In the genomic region with DNA sequence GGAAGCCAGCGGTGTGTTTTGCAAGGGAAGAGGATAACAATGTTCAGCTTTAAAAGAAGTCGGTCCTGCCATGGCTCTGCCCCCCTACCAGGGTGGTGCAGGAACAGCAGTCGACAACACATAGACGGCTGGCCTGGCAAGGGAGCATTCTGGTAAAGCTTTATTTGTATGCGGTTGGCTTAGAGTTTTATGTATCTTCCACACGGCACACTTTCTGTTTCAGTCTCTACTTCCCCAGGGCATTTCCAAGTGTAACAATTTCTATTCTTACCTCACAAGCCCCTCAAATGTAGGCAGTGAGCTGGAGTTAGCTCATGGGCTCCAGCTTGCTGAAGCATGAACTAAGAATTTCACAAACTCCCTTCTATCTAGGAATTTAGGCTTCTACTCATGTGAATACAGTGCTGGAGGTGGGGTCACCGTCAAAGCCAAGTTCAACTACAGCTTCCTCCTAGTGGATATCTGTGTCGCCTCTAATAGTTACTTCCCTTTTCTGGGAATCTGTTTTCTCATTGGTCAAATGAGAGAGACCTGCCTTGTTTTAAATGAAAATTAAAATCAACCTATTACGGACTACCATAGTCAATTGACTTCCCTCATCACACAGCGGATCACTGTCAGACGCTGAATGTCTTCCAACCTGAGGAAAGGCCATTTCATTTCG, we compare ENCODE assay signal across 15 mouse cellular contexts.
"Had no signal": no experiment of that assay in that cellular context is flagged by ENCODE, and none has a peak within 500 bp of the region (broad histone marks: within the 10 kb centered on the region; RNA-seq: fewer than 3 reads in every experiment).

No protein-coding gene starts in this region.

- H3K4me1 ChIP-seq: limb, embryonic 10.5 days; liver, embryonic 13.5 days had no signal

- DNase-seq: kidney, adult 2 months; kidney, postnatal 25 days; layer of hippocampus, adult 9-11 months; liver; liver, embryonic 13.5 days; thymus, adult 2 months; thymus, postnatal 14 days; thymus, postnatal 4 days had no signal

- H3K4me3 ChIP-seq: layer of hippocampus, adult 2 months; limb, embryonic 10.5 days; limb, embryonic 13.5 days; liver, embryonic 13.5 days; midbrain, embryonic 12.5 days had no signal

- H3K27me3 ChIP-seq: limb, embryonic 13.5 days; liver, embryonic 13.5 days; midbrain, embryonic 12.5 days had no signal

- ATAC-seq: midbrain, embryonic 16.5 days had no signal

- H3K27ac ChIP-seq: kidney, postnatal 0 days; layer of hippocampus, adult 2 months; limb, embryonic 10.5 days; limb, embryonic 13.5 days; liver, embryonic 13.5 days; midbrain, embryonic 12.5 days had no signal

- H3K36me3 ChIP-seq: limb, embryonic 10.5 days; limb, embryonic 13.5 days; liver, embryonic 13.5 days; midbrain, embryonic 12.5 days had no signal

- H3K9ac ChIP-seq: limb, embryonic 13.5 days; liver, embryonic 13.5 days; lung, embryonic 14.5 days; midbrain, embryonic 12.5 days had no signal

- H3K9me3 ChIP-seq: limb, embryonic 10.5 days; limb, embryonic 13.5 days; midbrain, embryonic 12.5 days had no signal

- H3K4me2 ChIP-seq: limb, embryonic 13.5 days; liver, embryonic 13.5 days; lung, embryonic 14.5 days; midbrain, embryonic 12.5 days had no signal
